Mouse (Mus musculus) WW6 (cell line): ENCODE measurements around the gene Kif27.

Experiments
- DNase-seq: peaks from one replicate; pipeline ENCODE4 v3.0.0-alpha.2; 2013; ENCODE audit warnings: low read depth, low spot score

Gene Kif27

DNA sequence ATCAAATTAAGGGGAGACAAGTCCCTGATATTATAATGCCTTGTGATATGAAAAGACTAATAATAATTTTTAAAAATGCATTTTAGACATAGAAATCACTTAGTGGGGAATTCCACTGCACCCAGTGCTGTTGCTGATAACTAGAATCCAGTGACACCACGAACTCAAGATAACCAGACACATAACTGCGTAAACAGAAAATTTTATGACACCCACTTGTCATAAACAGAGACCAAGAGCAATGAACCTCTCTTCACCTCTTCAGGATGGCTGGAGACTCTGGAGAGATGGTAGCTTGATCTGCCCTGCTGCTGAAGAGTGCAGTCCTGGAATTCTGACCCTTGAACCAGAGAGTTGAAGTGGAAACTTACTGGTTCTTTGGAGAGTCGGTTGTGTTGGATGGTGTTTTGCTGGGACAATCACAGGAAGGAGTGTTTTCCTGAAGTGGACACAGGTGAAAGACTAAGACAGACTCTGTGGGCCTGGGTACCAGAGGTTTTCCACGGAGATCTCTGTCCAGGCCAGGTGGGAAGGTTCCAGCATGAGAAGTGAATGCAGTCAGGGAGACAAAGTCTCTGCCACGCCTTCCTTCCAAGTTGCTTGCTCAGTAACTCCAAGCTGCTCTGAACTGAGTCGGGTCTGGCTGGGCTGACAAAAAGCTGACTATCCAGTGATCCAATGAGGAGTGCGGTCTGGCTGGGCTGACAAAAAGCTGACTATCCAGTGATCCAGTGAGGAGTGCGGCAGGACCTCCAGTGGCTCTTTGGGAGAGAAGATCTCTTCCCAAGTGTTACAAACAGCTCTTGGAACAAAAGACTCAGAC lies 5.6 kb upstream of the Kif27 start:
- no peak for DNase-seq

DNA sequence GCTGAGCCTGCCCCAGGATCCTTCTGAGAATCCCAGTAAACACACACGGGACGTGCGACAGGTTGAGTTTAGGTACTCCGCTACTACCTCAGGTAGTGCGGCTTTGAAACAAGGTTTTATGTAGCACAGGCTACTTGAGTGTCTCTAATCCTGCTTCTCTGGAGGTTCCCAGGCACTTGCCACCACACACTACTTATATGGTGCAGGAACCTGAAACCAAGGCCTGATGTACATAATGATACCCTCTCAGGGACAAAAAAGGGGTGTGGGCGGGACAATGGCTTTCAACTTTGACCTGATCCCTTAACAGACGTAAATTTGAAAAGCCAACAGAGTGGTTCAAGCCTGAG lies 357 bp upstream of the Kif27 start:
- no peak for DNase-seq

DNA sequence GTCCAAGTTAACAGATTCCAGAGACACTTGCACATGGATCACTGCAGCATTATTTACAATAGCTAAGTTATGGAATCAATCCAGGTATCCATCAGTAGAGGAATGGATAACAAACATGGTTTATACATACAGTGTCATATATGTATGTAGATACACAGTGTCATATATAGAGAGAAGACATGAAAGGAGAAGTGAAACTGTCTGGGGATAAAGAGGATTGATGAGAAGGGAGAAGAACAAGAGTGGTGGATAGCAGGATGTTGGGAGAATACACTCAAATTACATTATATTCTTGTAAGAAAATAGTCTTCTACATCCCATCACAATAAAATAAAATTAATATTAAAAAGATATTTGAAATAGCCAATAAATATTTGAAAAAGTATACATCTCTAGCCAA lies 5.9 kb downstream of the Kif27 start:
- no peak for DNase-seq

DNA sequence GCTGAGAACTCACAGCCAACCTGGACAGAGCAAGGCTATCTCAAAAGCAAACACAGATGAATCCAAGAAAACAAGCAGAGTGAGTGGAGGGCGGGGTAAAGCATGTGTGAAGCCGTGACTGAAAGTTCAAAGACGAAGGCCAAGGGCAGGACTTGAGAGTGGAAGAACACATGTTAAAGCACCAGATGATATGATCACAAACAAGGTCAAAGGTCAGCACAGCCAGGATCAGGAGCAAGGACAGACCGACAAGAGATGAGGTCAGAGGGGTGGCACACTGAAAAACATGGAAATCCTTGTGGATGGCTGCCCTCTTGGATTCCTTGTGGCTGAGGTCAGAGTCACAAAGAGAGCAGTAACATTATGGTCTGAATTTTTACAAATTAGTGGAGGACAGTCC lies 8.3 kb downstream of the Kif27 start:
- no peak for DNase-seq

DNA sequence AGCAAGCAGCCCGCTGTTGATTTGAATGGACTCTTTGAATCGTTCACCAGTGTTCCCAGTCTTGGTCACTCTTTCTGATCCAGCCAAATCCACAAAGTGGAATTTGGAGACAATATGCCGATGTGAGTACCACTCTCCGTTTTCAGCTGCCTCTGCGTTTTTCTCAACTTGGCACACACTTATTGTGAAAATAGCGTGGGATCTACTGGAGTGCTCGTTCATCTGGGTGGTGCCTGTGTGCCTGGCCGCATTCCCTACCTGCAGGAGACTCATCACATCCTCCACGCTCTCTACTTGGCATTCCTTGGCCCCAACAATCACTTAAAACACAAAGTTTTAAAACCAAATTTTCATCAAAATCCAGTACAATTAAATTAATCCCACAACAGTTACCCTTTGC lies 14.4 kb downstream of the Kif27 start:
- DNase-seq: no peak

DNA sequence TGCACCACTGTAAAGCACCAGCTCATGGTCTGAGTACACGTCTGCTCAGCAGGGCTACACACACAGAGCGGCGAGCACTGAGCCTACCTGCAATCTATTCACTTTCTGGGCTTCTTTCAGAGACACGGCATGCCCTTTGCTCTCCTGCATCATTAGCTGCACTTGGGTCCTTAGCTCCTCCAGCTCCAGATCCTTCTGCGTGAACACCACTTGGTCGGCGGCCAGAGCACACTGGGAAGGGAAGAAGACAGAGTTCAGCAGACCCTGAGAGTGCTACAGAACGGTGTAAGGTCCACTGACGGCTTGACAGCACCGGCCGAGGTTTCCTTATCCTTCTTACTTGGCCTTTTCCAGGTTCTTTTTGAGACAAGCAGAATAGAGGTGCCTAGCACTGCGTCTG lies 21.5 kb downstream of the Kif27 start:
- no peak for DNase-seq

DNA sequence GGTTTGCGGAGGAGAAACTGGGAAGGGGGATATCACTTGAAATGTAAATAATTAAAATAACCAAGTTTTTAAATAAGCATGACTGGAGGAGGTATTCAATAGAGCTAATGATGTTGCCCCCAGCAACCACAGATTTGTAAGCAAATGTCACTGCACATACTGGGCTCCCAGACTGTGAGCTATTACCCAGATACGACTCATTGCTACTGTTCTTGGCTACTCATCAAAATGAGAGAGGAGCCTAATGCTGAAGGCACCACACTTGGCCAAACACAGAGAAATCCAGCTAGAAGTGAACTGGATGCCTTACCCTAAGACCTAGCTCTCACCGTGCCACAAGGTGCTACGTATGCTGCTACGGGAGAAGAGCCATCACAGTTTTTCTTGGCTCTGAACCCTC lies 24.8 kb downstream of the Kif27 start:
- DNase-seq: no peak

DNA sequence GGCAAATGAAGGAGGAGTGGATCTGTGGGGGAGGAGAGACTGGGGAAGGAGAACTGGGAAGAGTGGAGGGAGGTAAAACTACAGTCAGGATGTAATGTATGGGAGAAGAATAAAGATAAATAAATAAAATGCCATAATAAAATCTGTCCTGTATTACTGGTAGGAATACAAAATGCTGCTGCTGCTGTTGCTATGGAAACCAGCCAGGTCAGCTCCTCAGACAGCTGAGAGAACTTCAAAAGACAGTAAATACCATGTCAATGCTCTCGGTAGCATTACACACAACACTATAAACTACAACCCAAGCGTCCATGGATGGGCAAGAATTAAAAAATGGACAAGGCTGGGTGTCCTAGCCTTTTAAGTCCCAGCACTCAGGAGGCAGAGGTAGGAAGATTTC lies 41.2 kb downstream of the Kif27 start:
- no peak for DNase-seq

DNA sequence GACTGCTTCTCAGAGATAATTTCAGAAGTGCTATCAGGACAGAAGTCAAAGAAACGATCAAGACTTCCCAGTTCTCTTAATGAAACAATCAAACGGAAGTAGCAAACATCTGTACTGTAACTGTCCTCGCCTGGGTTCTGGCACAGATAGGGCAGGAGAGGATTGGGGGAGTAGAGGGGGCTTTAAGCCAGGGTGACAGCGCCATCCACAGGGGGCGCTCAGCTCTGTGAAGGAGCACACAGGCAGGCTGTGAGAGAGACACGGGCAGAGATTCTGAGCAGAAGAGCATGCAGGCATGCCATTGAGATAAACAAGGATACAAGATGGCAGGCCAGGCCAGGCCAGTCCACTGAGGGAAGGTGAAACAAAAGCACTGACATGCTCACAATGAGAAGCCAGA lies 43.9 kb downstream of the Kif27 start:
- DNase-seq: peak; percentile 13

DNA sequence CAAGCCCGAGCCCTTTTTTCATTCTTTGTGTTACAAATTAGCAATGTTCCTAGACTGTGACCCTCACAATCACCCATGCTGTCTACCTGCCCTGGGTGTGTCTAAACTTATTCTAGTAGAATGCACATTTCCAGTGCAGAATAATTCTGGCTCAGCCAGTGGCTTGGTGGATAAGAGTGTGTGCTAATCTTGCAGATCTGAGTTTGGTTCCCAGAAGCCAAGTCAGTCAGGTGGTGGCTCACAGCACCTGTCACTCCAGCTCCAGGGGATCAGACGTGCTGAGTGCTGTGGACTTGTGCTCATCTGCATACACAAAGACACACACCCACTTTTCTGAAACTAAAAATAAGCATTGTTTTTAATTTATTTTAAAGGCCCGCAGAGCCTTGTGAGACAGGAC lies 45.2 kb downstream of the Kif27 start:
- DNase-seq: no peak

DNA sequence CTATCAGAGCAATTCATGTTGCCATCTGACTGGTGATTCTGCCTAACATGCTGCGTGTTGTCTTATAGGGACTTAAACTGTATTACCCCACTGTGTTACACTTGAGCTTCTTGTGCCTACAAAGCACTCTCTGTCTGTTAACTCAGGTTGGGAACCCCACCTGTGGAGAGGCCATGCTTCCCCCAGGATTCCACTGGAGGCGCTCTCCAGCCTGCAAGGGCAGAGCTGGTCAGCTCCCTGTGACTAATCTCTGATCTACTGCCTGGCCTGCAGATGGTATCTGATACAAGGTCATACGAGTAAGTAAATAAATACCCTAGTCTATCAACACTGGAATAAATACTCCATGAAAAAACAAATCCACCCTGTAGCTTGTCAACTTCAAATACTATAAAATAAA lies 47.6 kb downstream of the Kif27 start:
- DNase-seq: no peak

DNA sequence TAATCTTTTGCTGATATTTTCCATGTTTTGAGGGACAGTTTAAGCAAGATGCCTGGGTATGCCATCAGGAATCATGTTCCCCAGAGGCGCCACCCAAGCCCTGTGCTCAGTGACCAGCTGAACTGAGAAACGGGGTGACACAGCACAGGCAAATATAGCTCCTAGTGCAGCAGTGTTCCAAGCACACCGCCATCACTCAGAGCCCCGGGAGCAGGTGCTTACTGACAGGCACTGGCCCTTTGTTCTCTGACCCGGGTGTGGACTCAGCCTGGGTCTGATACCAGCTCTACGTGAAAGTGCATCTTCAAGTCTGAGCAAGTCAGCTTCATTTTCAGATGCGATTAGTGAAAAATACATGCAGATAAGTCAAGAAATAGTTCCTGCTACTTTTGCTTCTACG lies 49.4 kb downstream of the Kif27 start:
- no peak for DNase-seq

DNA sequence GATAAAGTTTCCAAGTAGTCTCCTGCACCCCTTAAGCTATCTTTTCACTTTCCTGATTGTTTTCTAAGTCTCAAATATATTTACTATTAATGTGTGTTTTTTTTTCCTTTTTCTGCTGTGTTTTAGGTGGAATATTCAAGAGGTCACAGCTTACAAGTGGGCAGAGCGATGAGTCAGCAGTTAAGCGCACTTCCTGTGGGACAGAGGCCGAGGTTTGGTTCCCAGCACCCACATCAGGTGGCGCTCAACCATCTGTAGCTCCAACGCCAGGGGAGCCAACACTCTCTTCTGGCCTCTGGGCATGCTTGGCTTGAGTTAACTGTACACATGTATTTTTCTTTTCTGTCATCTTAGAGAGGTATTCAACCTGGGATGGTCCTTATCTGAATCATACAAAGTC lies 51.5 kb downstream of the Kif27 start:
- no peak for DNase-seq

DNA sequence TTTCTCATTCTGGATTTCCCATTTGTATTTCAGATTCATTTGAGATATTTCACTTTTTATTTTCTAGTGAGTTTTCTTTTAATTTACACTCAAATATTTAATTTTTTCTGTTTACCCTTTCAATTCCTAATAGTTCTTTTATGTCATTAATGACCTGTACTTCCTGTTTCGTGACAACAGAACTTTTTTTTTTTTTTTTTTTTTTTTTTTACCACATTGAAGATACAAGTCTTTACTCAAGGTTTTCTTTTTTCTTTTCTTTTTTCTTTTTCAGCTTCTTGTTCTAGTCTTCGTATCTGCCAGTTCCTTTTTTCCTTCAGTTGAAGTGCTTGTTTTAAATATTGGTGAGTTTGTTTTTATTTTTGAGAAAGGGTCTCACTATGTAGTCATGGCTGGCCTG lies 53.7 kb downstream of the Kif27 start:
- DNase-seq: no peak

DNA sequence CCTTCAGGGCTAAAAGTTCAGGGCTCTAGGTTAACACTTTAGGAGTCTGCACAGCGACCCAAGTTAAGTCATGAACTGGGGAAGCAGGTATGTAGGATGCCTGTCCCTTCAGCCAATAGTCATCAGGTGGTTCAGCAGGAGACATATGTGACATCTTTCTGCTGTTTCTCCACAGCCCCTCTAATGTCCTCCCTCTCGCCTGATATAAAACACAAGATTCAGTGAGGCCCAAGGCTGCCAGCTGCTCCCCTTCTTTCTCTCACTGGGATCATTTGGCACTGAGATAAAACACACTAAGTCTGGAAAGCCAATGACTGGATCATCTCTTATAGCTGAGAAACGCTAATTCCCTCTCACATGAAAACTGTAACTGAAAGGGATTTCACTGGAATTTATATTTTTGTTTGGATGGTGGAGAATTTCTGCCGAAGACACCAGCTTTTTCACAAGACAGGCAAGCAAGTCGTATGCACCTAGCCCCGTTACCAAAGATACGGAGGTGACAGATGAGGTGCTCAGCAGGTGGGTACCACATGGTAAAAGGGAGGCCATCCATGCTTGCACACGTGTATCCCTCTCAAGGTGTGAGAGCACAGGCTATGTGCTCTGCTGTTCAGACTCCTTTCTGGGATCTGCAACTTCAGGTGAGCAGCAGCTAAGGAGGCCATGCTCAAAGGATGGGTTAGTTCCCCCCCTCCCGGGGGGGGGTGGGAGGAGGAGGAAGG lies 56.3 kb downstream of the Kif27 start:
- no peak for DNase-seq

DNA sequence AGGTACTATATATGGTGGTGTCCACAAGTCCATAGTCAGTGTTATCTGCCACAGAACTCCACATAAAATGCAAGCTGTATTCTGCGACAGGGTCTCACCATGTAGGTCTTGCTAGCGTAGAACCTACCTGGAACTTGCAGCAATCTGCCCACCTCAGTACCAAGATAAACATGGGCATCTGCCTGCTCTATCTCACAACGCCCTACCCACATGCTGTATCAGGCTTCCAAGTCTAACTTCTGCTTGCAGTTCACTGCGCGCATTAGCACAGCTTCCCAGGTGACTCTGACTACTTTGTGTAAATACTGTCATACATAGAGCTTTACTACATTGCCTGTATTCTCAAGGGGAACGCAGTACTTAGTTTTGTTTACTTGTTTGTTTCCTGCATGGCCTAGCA lies 57.0 kb downstream of the Kif27 start:
- no peak for DNase-seq

DNA sequence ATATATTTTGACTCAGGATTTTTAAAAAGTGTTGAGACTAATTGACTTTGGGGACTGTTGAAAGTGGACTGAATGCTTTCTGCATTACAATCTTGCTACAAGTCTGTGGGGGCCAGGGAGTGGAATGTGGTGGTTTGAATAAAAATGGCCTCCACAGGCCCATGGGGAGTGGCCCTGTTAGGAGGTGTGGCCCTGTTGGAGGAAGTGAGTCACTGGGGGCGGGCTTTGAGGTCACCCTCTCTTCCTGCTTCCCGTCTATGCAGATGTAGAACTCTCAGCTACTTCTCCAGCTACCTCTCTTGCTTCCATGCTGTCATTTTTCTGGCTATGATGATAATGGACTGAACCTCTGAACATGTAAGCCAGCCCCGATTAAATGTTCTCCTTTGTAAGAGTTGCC lies 60.2 kb downstream of the Kif27 start:
- DNase-seq: no peak

DNA sequence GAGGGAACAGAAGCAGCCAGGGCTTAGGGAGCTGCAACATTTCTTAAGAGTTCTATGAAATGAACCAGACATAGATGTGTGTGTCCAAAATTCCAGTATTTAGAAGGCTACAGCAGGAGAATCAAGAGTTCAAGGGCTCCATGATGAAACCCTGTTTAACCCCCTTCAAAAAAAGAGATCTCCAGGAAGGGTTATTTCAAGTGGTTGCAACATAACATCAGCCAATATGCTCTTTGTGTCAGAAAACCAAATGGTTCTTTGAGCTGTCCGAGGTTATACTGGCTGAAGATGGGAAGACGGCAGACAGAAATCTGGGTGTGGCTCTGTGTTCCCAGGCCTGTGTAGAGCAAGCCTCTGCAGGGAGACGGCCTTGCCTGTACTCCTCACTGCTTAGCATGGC lies 63.3 kb downstream of the Kif27 start:
- no peak for DNase-seq

DNA sequence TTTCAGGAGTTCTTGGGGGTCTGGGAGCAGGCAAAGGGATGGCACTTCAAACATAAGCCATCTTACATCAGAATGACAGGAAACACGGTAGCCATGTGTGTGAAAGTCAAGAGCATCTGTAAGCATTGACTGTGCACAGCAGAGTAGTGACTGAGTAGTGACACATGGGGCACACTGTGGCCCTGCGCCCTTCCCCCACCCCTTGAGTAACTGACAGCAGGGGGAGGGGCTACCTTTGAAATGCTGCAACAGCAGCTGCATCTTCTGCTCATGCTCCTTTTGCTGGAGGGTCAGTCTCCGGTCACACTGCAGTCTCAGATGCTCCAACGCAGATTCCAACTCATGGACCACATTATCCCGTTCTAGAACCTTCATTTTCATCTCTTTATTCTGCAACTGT lies 66.1 kb downstream of the Kif27 start:
- DNase-seq: no peak

DNA sequence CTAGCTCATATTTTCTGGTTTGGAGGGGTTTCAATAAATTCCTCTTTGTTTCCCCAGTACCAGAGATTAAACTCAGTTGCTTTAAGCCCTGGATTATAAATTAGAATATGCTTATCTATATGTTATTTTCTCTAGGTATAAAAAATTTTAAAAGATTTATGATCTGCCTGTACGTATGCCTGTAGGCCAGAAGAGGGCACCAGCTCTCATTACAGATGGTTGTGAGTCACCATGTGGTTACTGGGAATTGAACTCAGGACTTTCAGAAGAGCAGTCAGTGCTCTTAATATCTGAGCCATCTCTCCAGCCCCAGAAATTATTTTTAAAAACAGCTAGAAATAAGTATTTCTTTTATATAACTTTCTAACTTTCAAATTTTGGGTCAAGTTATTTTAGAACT lies 69.6 kb downstream of the Kif27 start:
- no peak for DNase-seq

DNA sequence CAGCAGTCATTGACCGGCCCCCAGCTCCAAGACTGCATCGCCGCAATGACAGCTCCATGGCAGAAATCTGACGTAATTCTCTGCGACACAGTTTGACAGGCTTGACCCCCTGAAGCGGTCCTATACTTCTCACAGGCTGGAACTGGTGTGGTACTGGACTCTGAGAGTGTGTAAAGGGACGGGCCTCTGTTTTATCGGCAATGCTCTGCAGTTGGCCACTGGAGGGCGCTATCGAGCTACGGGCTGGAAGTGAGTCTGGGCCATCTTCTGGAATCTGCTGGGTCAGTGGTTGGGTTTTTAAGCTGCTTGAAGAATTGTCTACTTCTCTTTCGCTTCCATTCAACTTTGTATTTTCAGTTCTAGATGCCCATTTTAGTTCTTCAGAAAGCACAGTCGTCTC lies 71.1 kb downstream of the Kif27 start:
- DNase-seq: no peak

DNA sequence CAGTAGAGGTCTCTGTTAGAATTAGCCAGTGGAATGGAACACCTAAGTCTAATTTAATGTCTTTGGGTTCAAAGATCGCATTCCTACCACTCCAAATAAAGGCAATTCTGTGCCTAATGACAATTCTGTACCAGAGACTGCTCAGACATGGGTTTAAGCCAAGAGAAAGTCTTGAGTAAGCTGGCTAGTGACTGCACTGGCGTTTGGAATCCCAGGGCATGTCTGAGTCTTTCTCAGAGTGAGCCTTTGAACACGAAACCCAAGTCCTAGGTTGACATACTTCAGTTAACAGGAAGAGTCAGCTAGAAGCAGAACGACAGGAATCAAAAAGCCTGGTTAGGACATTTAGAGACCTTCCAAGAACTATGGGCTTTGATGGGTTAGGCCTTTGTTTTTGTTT lies 75.5 kb downstream of the Kif27 start:
- DNase-seq: no peak

DNA sequence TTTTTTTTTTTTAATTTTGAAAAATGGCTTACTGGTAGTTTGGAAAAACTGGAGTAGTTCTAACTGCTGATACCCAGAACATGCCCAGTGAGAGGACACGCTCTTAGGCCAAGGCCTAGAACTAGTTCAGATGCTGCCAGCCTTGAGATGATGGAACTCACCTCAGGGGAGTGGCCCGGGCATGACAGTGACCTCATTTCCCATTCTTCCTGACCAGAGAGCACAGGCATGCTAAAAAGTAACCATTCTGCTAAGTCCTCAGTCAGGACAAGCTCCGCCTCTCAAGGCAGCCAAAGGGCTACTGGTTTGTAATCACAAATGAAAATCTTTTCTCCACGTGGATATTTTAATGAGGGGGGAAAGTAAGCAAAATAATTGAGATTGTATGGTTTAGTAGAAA lies 77.0 kb downstream of the Kif27 start:
- DNase-seq: no peak

DNA sequence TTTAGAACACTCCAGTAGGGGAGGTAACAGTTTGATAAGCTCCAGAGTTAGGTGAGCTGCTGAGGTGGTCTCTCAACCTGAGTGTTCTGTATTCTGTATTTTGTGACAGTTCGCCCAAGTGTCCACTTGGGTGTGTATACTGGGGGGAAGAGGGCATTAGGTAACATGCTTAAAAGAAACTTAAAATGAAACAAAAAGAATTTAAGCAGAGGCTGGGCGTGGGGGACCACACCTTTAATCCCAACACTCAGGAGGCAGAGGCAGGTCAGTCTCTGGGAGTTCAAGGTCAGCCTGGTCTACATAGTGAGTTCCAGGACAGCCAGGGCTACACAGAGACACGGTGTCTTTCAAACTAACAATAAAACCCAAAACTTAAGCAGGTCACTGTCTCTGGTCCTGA lies 78.4 kb downstream of the Kif27 start:
- DNase-seq: no peak
